Mouse (Mus musculus) naive thymus-derived CD4-positive, alpha-beta T cell, adult 2 months (primary cell): ENCODE results near the gene Nr1h2.

Source experiments
- DNase-seq: peaks from one replicate; pipeline ENCODE4 v3.0.0-alpha.2; 2011; ENCODE audit warnings: low read depth

Gene Nr1h2

GRCm38 (mm10) chr7:44553826-44554225 is at the start of gene Nr1h2:
TSS of gene Nr1h2 (minus strand) at chr7:44553951.
- peak; percentile 97 for DNase-seq

DNA sequence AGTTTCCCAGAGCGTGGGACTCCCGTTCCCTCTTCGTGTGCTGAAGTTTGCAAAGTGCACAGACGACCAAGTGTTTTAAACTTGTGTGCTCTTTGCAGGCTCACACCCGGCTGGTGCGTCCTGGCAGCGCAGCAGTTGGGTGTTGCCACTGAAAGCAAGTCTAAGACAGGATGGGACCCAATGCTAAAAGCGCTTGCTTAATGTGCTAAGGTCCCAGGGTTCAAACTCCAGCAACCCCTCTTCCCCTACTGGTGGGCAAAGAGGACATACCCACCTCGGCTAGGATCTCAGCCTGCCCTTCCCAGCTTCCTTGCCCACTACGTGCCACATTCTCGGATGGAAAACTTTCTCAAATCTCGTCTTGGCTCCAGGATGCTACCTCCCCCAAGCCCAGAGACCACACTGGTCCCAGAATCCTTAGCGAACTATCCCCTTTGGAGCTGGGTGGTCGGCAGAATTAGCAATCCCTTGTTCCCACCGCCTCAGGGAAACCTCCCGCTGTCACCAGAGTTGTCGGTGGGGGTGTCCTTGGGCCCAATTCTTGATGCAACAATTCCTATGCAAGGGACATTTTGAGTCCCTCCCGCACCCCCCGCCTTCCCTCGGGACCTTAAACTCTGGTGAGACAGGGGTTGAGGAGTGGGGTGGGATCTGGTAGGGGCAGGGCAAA is 49.6 kb upstream of the Nr1h2 start:
- no peak for DNase-seq

- no peak for DNase-seq
These were observed 48.7 kb upstream of the Nr1h2 start for GRCm38 (mm10) chr7:44602443-44602842.

- DNase-seq = no peak
These were observed 47.9 kb upstream of the Nr1h2 start for GRCm38 (mm10) chr7:44601646-44602045.

DNA sequence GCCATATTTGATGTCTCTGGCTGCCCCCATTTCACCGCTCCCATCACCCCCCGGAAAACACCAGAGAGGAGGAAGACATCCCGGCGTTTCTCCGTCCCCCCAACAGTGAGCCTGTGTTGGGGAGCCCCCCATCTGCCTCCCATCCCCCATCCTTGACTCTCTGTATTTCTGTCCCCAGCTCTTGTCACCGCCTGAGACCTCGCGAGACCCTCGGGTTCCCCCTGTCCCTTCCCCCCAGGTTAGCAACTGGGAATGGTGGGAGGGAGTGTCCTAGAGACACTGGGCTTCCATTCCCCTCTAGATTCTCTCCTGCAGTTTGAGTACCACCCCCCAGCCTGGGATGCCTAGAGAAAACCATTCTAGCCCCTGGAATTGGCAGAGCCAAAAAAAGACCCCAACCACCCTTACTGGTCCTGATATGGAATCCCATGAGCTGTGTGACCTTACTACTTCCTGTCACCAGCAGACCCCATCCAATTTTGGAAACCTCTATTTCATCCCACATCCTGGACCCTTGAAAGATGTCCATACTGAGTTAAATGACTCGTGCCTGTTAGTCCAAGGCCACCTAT is 47.0 kb upstream of the Nr1h2 start:
- DNase-seq = no peak

- no peak for DNase-seq
These were observed 44.6 kb upstream of the Nr1h2 start for GRCm38 (mm10) chr7:44598336-44598735.

GRCm38 (mm10) chr7:44597666-44598065 is 43.9 kb upstream of the Nr1h2 start:
- DNase-seq = no peak

DNA sequence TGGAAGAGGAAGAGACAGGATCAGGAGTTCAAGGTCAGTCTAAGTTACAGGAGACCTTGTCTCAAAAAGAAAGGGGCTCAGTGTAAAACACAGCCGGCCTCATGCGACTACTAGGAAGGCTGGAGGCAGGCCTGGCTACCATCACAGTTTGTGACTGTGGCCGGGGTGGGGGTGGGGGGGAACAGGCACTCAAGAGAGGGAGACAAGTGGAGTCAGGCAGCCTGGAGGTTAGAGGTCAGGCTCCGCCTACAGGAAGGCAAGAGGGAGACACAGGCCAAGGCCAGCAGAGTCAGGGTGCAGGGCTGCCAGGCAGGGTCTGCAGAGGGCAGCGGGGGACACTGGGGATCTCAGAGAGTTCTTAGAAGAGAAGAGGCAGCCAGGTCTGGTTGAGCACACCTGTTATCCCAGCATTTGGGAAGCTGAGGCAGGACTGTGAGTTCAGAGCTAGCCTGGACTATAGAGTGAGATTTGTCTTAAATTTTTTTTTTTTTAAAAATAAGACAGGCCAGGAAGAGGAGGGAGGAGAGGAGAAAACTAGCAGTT is 43.3 kb upstream of the Nr1h2 start:
- DNase-seq = no peak

GRCm38 (mm10) chr7:44596051-44596450 is 42.3 kb upstream of the Nr1h2 start:
- no peak for DNase-seq

DNA sequence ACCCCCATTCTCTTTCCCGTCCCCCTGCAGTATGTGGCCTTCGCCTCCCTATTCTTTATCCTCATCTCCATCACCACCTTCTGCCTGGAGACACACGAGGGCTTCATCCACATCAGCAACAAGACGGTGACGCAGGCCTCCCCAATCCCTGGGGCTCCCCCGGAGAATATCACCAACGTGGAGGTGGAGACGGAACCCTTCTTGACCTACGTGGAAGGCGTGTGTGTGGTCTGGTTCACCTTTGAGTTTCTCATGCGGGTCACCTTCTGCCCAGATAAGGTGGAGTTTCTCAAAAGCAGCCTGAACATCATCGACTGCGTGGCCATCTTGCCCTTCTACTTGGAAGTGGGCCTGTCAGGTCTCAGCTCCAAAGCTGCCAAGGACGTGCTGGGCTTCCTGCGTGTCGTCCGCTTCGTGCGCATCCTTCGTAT is 41.4 kb upstream of the Nr1h2 start:
- no peak for DNase-seq

DNA sequence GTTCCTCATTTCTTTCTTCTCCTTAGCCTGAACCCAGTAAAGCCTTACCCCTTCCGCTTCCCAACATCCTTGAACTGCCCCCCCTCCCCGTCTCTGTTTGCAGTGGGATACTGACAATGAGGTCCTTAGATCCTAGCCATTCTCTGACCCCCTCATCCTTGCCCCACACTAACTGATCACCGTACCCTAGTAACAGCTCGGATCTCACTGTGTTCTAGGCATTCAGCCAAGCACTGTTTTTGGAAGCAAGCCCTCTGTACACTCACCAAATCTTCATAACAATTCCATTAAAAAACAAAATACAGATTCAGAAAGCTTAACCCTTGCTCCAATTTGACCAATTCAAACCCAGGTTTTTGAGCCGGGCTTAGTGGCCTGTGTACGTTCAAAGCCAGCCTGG is 40.5 kb upstream of the Nr1h2 start:
- DNase-seq = no peak

DNA sequence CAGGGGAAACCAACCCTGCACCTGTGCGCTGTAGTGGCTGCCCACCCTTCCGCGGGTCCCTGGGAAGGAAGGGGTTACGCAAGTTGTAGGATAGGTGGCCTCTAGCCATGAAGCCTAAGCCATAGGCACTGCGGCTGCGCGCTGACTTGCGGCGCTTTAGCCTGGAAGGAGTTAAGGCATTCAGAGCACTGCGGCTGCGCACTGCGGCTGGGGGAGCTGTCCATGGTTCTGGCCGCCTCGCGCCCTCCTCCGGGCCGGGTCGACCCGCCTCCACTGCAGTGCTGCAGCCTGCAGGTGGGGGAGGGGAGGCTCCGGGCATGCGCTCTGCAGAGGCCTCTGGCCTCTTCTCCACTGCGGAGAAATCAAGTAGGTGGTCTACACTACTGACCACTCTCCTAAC is 40.0 kb upstream of the Nr1h2 start:
- peak; percentile 43 for DNase-seq

- no peak for DNase-seq
These were observed 39.3 kb upstream of the Nr1h2 start for GRCm38 (mm10) chr7:44593051-44593450.

- no peak for DNase-seq
These were observed 37.8 kb upstream of the Nr1h2 start for GRCm38 (mm10) chr7:44591348-44592116.

- peak; percentile 44 for DNase-seq
These were observed 36.9 kb upstream of the Nr1h2 start, which contains the start of gene Kcnc3 for GRCm38 (mm10) chr7:44590402-44591347. TSS of gene Kcnc3 (plus strand) at chr7:44590664.

- DNase-seq = no peak
These were observed 36.2 kb upstream of the Nr1h2 start for GRCm38 (mm10) chr7:44589946-44590345.

DNA sequence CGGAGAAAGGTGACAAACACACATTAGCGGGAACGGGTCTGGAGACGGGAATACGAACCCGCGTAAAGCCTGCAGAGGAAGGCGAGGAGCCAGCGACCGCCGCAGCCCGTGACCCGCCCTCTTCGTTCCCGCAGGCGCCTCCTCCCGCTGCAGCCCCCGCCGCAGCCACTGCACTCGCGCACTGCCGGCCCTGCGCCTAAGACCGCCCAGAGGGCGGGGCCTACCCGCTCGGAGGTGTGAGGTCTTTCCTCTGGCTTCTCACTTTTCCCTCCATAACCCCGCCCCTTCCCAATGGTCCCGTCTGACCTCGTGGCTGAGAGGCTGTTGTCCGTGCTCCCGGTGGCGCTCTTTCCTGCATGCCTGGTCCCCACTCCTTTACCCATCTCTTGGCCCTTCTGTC is 35.4 kb upstream of the Nr1h2 start:
- DNase-seq = peak; percentile 26

DNA sequence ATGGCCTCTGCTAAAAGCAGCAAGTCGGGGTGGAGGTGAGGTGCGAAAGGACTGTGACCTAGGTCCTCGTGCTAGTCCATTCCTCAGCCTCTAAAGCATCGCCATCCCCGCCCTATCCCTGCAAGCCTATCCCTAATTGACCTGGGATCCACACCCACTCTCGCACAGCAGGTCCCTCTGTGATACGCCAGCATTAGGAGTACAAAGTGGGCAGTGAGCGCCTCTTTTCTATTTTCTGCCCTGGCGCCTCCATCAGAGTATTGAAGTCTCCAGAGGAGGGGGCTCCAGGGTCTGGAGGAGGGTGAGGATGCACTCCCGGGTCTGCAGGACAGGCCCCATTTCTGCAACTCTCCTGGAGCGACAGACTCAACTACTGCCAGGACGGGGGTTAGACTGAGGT is 34.6 kb upstream of the Nr1h2 start:
- DNase-seq = no peak

GRCm38 (mm10) chr7:44587676-44588075 is 33.9 kb upstream of the Nr1h2 start:
- no peak for DNase-seq

DNA sequence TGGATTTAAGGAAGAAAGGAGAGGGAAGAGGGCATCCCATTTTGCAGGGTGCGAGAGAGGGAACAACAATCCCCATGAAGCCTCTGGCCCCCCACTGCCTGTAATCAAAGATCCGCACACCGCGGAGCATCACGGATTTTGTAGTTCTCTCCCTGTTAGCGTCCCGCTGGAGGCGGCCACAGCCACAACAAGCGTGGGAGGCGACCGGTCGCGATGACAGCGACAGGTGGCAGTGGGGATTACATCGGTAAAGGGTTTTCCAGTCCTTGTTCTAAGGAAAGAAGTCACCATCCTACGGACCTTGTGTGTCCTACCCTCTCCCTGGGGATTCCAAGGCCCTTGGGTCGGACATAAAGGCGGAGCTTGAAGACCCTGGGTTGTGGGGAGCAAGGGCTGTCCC is 33.2 kb upstream of the Nr1h2 start:
- DNase-seq = no peak

- no peak for DNase-seq
These were observed 32.8 kb upstream of the Nr1h2 start for GRCm38 (mm10) chr7:44586518-44586917.

GRCm38 (mm10) chr7:44585606-44586005 is 31.9 kb upstream of the Nr1h2 start:
- DNase-seq = no peak
